Mouse (Mus musculus): ENCODE results near the gene Rph3al. TPM values are rescaled to one million over a fixed set of nuclear protein-coding genes. Genes with fewer than 3 reads are reported as not detected.

The Rph3al gene
- total RNA-seq, 2 experiments from 2014 or later, result 7.4 to 10.0 TPM

- DNase-seq, result no peak
These were observed 30.8 kb downstream of the Rph3al start for GRCm38 (mm10) chr11:75907406-75907805.

- DNase-seq, result no peak
These were observed 31.7 kb downstream of the Rph3al start for GRCm38 (mm10) chr11:75906556-75906955.

GRCm38 (mm10) chr11:75904982-75905381, 33.2 kb downstream of the Rph3al start:
- DNase-seq, result no peak

- no peak for DNase-seq
These were observed 33.7 kb downstream of the Rph3al start for GRCm38 (mm10) chr11:75904501-75904900.

- DNase-seq, result no peak
These were observed 34.7 kb downstream of the Rph3al start for GRCm38 (mm10) chr11:75903486-75903885.

- no peak for DNase-seq
These were observed 36.9 kb downstream of the Rph3al start for GRCm38 (mm10) chr11:75901339-75901738.

- no peak for DNase-seq
These were observed 38.6 kb downstream of the Rph3al start for GRCm38 (mm10) chr11:75899676-75900075.

GRCm38 (mm10) chr11:75898532-75898931, 39.7 kb downstream of the Rph3al start:
- DNase-seq, result no peak

GRCm38 (mm10) chr11:75894791-75895420, 43.3 kb downstream of the Rph3al start:
- DNase-seq, result no peak

GRCm38 (mm10) chr11:75893956-75894355, 44.3 kb downstream of the Rph3al start:
- no peak for DNase-seq

- no peak for DNase-seq
These were observed 50.9 kb downstream of the Rph3al start for GRCm38 (mm10) chr11:75887349-75887748.

GRCm38 (mm10) chr11:75881234-75881633, 57.0 kb downstream of the Rph3al start:
- no peak for DNase-seq

- DNase-seq, result peak in 1 of 2 experiments; percentile 11
These were observed 58.2 kb downstream of the Rph3al start for GRCm38 (mm10) chr11:75880064-75880463.

- no peak for DNase-seq
These were observed 59.8 kb downstream of the Rph3al start for GRCm38 (mm10) chr11:75878460-75878859.

- peak; percentile 9 to 18 for DNase-seq
These were observed 62.0 kb downstream of the Rph3al start for GRCm38 (mm10) chr11:75876043-75876780.

- no peak for DNase-seq
These were observed 66.5 kb downstream of the Rph3al start for GRCm38 (mm10) chr11:75871688-75872087.

GRCm38 (mm10) chr11:75870947-75871346, 67.3 kb downstream of the Rph3al start:
- no peak for DNase-seq

GRCm38 (mm10) chr11:75870386-75870785, 67.8 kb downstream of the Rph3al start:
- DNase-seq, result no peak

GRCm38 (mm10) chr11:75869898-75870297, 68.3 kb downstream of the Rph3al start:
- no peak for DNase-seq

GRCm38 (mm10) chr11:75866861-75867260, 71.4 kb downstream of the Rph3al start:
- no peak for DNase-seq

GRCm38 (mm10) chr11:75865859-75866258, 72.4 kb downstream of the Rph3al start:
- no peak for DNase-seq

- no peak for DNase-seq
These were observed 73.0 kb downstream of the Rph3al start for GRCm38 (mm10) chr11:75865253-75865619.

GRCm38 (mm10) chr11:75864529-75865252, 73.5 kb downstream of the Rph3al start:
- no peak for DNase-seq
